Mouse (Mus musculus): ENCODE data around the gene BC035044.
"Not testable (repeated sequence)": the region's sequence is repeated elsewhere in the genome, so short reads cannot be mapped to it uniquely, and the experiment has no call there.

Gene BC035044

GRCm38 (mm10) chr6:128890948-128891355, at the start of gene BC035044:
Gene BC035044 (minus strand): TSS chr6:128891126.
- no peak for DNase-seq (ENCODE audit: low read depth, low spot score)

DNA sequence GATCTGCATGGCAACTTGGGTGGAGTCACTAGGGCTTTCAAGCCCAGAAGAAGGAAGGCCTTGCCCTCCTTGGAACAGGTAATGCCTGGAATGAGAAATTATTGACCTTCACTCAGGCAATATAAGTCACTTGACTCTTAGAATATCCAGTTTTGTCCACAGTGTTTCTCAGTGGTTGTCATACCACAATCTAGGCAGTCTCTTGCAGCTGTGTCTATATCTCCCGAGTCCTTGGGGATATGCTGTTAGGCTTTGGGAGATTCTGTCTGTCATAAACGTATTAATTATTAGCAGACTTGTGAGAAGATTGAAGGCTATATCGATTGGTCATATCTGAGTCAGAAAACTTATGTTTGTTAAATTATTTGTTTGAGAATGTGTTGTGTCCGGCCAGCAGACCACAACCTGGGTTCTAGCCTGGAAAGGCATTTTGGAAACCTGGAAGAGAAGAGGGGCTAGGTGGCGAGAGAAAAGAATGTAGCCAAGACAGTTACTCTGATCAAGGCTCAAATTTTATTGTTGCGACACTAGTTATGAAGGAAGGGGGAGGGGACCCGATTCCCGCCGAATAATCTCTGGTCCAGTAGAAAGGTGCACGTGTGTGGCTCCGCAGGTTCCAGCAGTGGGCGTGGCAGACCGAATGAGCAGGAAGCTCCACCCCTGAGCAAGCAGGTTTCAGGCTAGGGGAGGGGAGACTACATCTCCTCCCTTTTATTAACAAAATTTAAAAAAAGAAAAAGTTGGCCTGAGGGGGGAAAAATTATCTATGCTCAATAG, 45.2 kb upstream of the BC035044 start:
- not testable (repeated sequence) for DNase-seq (ENCODE audit: low read depth, low spot score)

GRCm38 (mm10) chr6:128934081-128934480, 43.2 kb upstream of the BC035044 start, which contains the start of gene Clec2g:
Gene Clec2g (plus strand): TSS chr6:128934381.
- not testable (repeated sequence) for DNase-seq (ENCODE audit: low read depth, low spot score)

- DNase-seq (ENCODE audit: low read depth, low spot score), result peak; percentile 14
Measured at GRCm38 (mm10) chr6:128933050-128933449, 42.1 kb upstream of the BC035044 start.

DNA sequence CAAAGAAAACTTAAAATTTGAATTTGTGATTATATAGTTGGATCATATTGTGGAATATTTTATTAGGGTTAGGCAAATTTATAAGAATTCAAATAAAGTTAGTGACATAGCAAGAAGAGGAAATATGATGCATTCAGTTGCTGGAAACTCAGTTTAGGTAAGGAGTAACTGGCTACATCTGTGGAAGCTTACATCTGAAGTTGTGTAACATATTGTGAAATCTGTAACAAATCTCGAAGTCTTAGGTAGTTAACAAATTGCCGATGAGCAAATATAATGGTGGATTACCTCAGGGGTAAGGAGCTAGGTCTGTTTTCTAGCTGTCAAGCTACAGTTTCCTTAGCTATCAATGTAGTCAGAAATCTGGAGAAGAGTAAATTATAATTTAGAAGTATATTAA, 26.4 kb upstream of the BC035044 start:
- no peak for DNase-seq (ENCODE audit: low read depth, low spot score)

DNA sequence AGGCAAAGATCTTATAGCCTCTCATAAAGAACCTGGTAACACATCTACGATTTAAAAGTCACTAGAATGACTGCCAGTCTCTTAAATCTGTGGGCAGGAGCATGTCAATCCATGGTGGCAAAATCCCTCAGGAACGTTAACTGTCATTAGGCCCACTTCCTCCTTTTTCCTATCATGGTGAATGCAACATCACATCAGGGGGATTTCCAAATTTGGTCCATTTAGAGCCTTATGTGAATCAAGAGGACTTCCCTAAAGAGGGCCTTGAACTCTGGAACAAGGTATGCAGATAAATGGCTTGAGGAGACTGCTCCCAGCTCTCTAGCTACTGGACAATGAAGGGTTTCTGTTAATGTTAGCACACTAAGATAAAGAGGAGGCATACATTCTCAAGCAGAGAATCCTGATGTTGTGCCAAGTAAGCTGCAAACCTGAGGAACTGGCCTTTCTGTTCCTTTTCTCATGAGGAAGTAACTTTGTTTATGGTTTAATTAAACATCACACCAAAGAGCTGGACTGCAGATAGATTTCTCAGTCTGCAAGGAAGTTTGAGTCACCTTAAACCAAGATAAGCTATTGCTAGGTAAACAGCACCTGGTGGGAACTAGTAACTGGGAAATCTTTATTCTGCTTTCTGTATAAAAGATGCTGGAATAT, 22.8 kb upstream of the BC035044 start:
- no peak for DNase-seq (ENCODE audit: low read depth, low spot score)

GRCm38 (mm10) chr6:128900796-128901552, 10.0 kb upstream of the BC035044 start:
- DNase-seq (ENCODE audit: low read depth, low spot score), result not testable (repeated sequence)

- no peak for DNase-seq (ENCODE audit: low read depth, low spot score)
Measured at GRCm38 (mm10) chr6:128900044-128900443, 9.1 kb upstream of the BC035044 start.

DNA sequence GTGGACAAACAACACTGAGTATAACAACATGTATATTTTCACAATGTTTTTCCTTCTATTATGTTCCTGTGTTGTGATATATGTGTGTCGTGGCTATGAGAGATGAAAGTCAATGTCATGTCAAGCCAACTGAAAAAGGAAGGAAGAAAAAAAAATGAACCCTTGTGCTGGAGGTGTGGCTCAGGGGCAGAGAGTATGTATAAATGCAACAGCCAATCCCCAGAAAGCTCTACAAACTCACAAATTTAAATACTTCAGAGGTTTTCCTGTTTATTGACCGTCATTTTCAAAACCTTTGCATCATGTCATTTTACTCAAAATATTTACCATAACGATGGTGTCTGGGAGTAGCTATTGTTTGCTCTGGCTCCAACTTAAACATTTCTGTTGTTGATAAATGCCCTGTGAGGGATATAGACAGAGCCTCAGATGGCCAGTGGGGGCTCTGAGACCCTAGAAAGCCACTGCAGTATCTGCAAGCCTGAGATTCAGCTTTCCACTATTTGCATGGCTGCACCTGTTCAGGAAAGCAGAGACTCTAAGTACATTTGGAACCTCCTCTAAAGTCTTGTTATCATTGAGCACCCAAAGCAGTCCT, 4.6 kb upstream of the BC035044 start:
- no peak for DNase-seq (ENCODE audit: low read depth, low spot score)

GRCm38 (mm10) chr6:128888834-128889233, 2.1 kb downstream of the BC035044 start:
- DNase-seq (ENCODE audit: low read depth, low spot score), result no peak

GRCm38 (mm10) chr6:128887091-128887790, 3.7 kb downstream of the BC035044 start, which contains the start of gene Clec2i:
Gene Clec2i (plus strand): TSS chr6:128887588.
- DNase-seq (ENCODE audit: low read depth, low spot score), result not testable (repeated sequence)

DNA sequence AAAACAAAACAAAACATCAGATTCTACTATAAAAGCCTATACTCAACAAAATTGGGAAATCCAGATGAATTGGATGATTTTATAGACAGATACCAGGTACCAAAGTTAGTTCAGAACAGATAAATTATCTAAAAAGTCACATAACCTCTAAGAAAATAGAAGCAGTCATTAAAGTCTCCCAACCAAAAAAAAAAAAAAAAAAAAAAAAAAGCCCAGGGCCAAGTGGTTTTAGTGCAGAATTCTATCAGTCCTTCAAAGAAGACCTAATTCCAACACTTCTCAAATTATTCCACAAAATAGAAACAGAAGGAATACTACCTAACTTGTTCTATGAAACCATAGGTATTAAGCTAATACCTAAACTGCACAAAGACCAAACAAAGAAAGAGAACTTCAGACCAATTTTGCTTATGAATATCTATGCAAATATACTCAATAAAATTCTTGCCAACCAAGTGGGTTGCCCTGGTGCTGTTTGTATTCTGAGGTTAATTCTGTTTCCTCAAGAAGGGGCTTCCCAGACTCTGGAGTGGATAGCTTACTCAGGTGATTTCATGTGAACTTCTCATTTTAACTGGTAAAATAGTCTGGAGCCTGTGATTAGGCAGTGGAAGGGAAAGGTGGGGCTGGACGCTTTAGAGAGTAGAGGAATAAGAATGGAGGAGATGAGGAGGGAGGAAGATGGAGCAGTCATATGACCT, 18.9 kb downstream of the BC035044 start:
- DNase-seq (ENCODE audit: low read depth, low spot score), result no peak

- DNase-seq (ENCODE audit: low read depth, low spot score), result no peak
Measured at GRCm38 (mm10) chr6:128868861-128869260, 22.1 kb downstream of the BC035044 start.

- DNase-seq (ENCODE audit: low read depth, low spot score), result no peak
Measured at GRCm38 (mm10) chr6:128857976-128858375, 33.0 kb downstream of the BC035044 start.

DNA sequence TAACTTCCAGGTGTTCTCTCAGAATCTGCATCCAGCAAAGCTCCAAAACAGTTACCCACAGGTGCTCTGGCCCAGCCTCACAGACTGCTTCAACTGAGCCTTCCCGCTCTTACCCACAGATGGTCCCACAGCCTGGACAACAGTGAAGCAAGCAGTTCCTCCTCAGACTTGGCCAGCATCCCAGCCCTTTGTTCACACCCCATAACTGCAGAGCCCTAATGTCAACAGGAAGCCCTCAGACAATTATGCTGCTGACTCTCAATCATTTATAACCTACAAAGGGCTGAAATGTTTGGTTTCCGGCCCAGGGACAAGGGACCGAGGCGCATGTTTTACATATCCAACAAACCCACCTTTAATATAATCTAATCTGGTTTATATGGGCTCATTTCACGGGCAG, 34.7 kb downstream of the BC035044 start:
- DNase-seq (ENCODE audit: low read depth, low spot score), result no peak

DNA sequence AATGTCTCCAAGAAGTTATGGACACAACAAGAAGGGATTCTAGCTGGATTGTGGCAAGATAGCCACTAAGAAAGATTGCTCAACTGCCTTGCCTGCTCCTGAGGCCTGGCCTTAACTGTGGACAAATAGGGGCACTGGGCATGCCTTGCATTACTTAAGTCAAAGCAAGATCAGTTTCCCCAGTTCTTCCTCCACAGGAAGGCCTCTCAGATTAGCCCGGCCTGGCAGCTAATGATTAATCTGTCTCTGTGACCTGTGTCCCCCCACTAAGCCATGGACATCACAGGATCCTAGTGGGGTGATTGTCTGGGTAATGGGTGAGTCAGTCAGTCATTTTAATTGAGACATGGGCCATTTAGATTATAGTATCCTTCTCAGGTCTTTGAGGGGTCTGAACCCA, 35.4 kb downstream of the BC035044 start:
- DNase-seq (ENCODE audit: low read depth, low spot score), result no peak

DNA sequence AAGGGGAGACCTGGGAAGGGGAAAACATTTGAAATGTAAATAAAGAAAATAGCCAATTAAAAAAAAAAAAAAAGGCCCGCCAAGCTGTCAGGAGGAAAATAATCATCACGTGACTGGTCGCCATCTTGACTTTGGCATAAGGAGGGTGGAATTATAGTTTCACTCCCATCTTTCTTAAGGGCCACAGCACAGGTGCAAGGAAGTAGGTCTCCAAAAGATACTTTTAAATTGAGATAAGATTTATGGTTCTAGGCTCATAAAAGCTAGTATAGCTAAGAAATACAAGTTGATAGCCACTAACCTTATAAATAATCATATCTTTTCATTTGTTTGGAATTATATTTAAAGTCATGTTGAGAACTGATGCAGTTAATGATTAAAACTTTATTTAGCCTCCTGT, 36.0 kb downstream of the BC035044 start:
- no peak for DNase-seq (ENCODE audit: low read depth, low spot score)

DNA sequence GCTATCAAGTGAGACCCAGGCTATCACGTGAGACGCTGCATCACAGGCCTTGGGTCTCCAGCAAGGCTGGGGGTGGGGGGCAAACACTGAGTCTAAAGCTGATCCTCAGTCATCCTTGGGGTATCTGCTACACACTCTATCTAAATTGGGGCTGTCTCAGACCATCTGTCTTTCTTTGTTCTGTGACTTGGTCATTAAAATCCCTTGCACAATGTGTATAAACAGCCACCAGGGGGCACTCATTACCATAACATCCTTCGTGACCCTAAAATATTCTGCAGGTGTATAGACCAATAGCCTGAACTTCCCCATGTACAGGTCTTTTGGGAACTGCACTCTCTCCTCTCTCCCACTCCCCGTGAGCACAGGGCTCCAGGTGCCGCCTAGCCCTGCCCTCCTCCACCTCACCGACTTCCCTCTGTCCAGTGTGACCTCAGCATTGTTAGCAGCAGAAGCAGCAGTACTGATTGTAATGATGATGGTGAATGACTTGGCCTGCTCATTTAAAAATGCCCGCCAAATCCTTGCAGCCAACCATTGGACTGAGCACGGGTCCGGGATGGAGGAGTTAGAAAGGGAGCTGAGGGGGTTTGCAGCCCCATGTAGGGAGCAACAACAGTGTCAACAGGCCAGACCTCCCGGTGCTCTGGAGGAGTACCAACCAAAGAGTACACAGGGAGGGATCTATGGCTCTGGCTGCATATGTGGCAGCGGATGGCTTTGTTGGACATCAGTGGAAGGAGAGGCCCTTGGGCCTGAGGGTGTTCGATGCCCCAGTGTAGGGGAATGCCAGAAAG, 36.7 kb downstream of the BC035044 start:
- peak; percentile 79 for DNase-seq (ENCODE audit: low read depth, low spot score)

- DNase-seq (ENCODE audit: low read depth, low spot score), result no peak
Measured at GRCm38 (mm10) chr6:128852766-128853165, 38.2 kb downstream of the BC035044 start.

GRCm38 (mm10) chr6:128851151-128851550, 39.8 kb downstream of the BC035044 start:
- DNase-seq (ENCODE audit: low read depth, low spot score), result no peak
